In the genomic region with DNA sequence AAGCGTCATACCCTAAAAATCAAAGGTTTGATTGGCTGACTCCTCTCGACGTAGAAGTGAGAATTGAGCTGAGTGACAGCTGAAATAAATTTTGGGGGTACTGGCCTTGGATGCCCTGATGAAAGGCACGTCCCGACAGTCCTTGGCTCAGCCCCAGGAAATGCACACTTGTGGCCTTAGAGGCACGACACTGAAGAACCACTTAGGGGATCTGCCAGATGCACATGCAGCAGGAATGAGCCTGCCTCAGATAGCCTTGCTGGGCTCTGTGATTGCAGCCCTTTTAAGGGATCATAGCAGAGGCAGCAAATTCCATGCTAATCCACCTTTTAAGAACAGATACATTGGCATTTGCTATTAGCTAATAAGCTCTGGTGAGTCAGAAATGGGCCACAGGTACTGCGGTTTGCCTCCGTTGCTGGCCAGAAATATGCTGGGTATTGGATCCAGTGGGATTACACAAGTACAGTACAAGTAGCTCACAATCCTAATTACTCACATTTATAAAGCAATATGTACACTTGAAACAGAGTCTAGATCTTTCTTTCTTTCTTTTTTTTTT, we compare ENCODE assay signal across 8 mouse cellular contexts.
DNase-seq lines count a peak whose midpoint lies in the region.
"Had no signal": no experiment of that assay in that cellular context is flagged by ENCODE, and none has a peak within 500 bp of the region (broad histone marks: within the 10 kb centered on the region; RNA-seq: fewer than 3 reads in every experiment).

No protein-coding gene starts in this region.

- intact Hi-C loops in heart, postnatal 25 days (cut with DNase I), result no loop called here
- intact Hi-C loops in left cerebral cortex, postnatal 14 days (cut with DNase I), result no loop called here

- DNase-seq in adrenal gland, adult 8-10 months, result peak; percentile 77
- peak; percentile 9 to 40 for DNase-seq in adrenal gland, postnatal 4 days (ENCODE audit: low spot score in 2 of 2)
- DNase-seq in heart, adult 9 months (ENCODE audit: low spot score in 2 of 2), result peak; percentile 1 to 4
- peak; percentile 1 for DNase-seq in heart, postnatal 25 days (ENCODE audit: low spot score)
- no peak for DNase-seq in thymus, postnatal 4 days
- no peak for DNase-seq in cerebellum, adult 11 months
- DNase-seq in left cerebral cortex, postnatal 14 days (ENCODE audit: low spot score in 2 of 2), result no peak
- DNase-seq: cerebellum, adult 8-10 months had no signal

Comparison
In these comparisons a context has a peak if more than half of its experiments do, and no peak if none do; other contexts are left out.
1. DNase-seq: peak in adrenal gland, adult 8-10 months (single experiment), adrenal gland, postnatal 4 days (2 of 2), heart, adult 9 months (2 of 2) and heart, postnatal 25 days (single experiment); none in thymus, postnatal 4 days (single experiment), cerebellum, adult 11 months (single experiment) and left cerebral cortex, postnatal 14 days (0 of 2).